Mouse (Mus musculus): Measurements from ENCODE around the gene Tbc1d32. TPM values are rescaled to one million over a fixed set of nuclear protein-coding genes. Genes with fewer than 3 reads are reported as not detected.

The Tbc1d32 gene
- polyA plus RNA-seq (2012; rRNA removed) (0.21 and 0.27 TPM in 2 replicates), polyA plus RNA-seq (2014; fragmentation: Nextera tagmentation; extraction: Ambion mirVana) (0.39 and 0.46 TPM in 2 replicates)

DNA sequence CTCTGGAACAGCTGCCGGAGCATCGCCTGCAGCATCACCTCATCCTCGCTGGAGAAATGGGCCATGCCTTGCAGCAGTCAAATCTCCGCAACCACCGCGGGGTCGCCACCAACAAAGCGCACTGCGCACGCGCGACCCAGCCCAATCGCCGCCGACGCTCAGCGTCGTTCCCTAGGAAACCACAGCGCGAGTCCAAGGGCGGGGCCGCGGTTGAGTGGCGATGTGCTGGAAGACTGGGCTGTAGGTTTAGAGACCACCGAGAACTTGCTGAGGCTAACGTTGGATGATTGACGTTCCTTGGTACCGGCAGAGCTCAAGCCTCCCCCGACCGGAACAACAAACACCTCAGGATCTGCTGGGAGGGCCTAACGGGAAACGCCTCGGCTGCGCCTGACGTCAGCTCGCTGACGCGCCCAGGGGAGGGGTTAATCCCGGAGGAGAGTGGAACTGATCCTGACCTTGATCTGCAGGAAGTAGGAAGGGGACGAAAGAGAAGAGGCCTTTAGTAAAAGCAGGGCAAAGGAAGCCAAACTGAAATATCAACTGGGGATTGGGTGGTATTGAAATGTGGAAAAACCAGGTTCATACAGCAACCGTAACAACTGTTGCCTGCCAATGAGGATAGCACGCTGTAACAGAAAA lies at the start of gene Tbc1d32:
Gene Tbc1d32, minus strand, starts transcription at position 122 of the 642 bp plus-strand sequence.
- Histone ChIP-seq H3K36me3 (replicated peaks; ENCODE audit: control insufficient read depth, insufficient read depth, low read depth) (no peaks in the 10 kb centered on the region), H3K4me3 (ENCODE audit: insufficient read depth in 1 of 2, low read depth in 2 of 2, low read length in 2 of 2) (peak within 1 kb of the TSS; percentile 62 to 91), H3K4me1 (replicated peaks; ENCODE audit: control insufficient read depth in 2 of 2, insufficient read depth in 2 of 2, low read length in 1 of 2) (peaks cover 0 to 6% of the 10 kb centered on the region in 2 experiments; a peak in 2 of 4 replicates), H3K4me2 (ENCODE audit: low read depth) (peak within 1 kb of the TSS; percentile 74), H3K27ac (no peak within 1 kb of the TSS), H3K9ac (replicated peaks) (peak within 1 kb of the TSS; percentile 45), H3K27me3 (ENCODE audit: control insufficient read depth, insufficient read depth, low read length) (no peaks in the 10 kb centered on the region), H3K9me3 (ENCODE audit: control insufficient read depth, low read length) (no peaks in the 10 kb centered on the region)
- TF ChIP-seq EP300 (IDR thresholded peaks at IDR 0.05; ENCODE audit: low read depth) (no peak), CTCF (IDR thresholded peaks at IDR 0.05; ENCODE audit: low read depth) (no peak)
- 3% methylated on average over 42 of the region's 42 CpGs for WGBS (ENCODE audit: insufficient replicate concordance)
- peak; percentile 60 to 62 (median 60) for DNase-seq (ENCODE audit: low read depth in 3 of 3, low spot score in 3 of 3)
- peak; percentile 97 for ATAC-seq (ENCODE audit: insufficient read depth)

DNA sequence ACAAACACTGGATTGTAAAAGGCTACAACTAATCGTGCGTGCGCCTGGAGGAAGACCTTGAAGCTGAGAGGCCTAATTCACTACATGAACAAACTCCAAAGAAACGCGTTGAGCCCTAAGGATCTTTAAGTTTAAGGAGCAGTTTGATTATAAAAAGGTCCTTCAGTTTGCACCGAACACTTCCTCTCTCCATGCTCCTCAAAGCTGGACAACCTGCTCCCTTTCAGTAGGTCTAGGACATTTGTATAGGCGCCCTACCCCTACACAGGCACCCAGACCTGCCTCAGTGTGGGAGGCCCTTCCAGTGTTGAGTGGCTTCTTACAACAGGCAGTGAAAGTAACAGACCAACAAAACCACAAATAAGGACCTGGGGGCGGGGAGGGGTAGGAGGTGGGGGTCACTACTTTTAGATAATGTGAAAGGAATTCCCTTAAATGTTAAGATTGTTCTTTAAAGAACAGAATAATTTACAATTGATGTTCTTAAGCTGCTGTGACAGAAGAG lies 666 bp downstream of the Tbc1d32 start:
- Histone ChIP-seq H3K27me3 (ENCODE audit: control insufficient read depth, insufficient read depth, low read length) (no peaks in the 10 kb centered on the region), H3K9me3 (ENCODE audit: control insufficient read depth, low read length) (no peaks in the 10 kb centered on the region), H3K36me3 (replicated peaks; ENCODE audit: control insufficient read depth, insufficient read depth, low read depth) (no peaks in the 10 kb centered on the region), H3K4me1 (replicated peaks; ENCODE audit: control insufficient read depth in 2 of 2, insufficient read depth in 2 of 2, low read length in 1 of 2) (peaks cover 0 to 6% of the 10 kb centered on the region in 2 experiments; a peak in 2 of 4 replicates), H3K9ac (replicated peaks) (no peak overlapping the region), H3K4me2 (ENCODE audit: low read depth) (peak overlapping the region; percentile 74), H3K4me3 (ENCODE audit: insufficient read depth in 1 of 2, low read depth in 2 of 2, low read length in 2 of 2) (peak overlapping the region in 1 of 2 experiments; percentile 62; a peak in 2 of 4 replicates), H3K27ac (no peak overlapping the region)
- TF ChIP-seq EP300 (IDR thresholded peaks at IDR 0.05; ENCODE audit: low read depth) (no peak), CTCF (IDR thresholded peaks at IDR 0.05; ENCODE audit: low read depth) (no peak)
- no peak for DNase-seq (ENCODE audit: low read depth in 3 of 3, low spot score in 3 of 3)
- 65% methylated on average over 8 of the region's 8 CpGs for WGBS (ENCODE audit: insufficient replicate concordance)
- no peak for ATAC-seq (ENCODE audit: insufficient read depth)

DNA sequence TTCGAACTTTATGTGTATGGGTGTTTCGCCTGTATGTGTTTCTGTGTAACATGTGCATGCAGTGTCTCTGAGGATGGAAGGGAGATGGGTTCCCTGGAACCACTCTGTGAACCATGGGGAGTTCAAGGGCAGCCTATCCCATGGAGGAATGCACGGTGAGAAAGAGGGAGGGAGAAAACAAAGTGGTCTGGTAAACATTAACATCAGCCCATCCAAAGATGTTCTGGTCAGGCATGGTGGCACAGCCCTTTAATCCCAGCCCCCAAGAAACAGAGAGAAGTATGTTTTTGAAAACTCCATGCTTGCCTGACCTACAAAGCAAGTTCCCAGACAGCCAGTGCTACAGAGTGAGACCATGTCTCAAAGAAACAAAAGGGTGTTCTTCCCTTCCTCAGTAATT lies 12.7 kb downstream of the Tbc1d32 start:
- no peak for ATAC-seq (ENCODE audit: insufficient read depth)
- Histone ChIP-seq H3K4me3 (ENCODE audit: insufficient read depth in 1 of 2, low read depth in 2 of 2, low read length in 2 of 2) (no peak overlapping the region), H3K4me1 (replicated peaks; ENCODE audit: control insufficient read depth in 2 of 2, insufficient read depth in 2 of 2, low read length in 1 of 2) (no peaks in the 10 kb centered on the region), H3K27me3 (ENCODE audit: control insufficient read depth, insufficient read depth, low read length) (no peaks in the 10 kb centered on the region), H3K4me2 (ENCODE audit: low read depth) (no peak overlapping the region), H3K27ac (no peak overlapping the region), H3K36me3 (replicated peaks; ENCODE audit: control insufficient read depth, insufficient read depth, low read depth) (no peaks in the 10 kb centered on the region), H3K9me3 (ENCODE audit: control insufficient read depth, low read length) (no peaks in the 10 kb centered on the region), H3K9ac (replicated peaks) (no peak overlapping the region)
- no peak for TF ChIP-seq EP300 (IDR thresholded peaks at IDR 0.05; ENCODE audit: low read depth)
- TF ChIP-seq CTCF (IDR thresholded peaks at IDR 0.05; ENCODE audit: low read depth) = no peak
- DNase-seq (ENCODE audit: low read depth in 3 of 3, low spot score in 3 of 3) = no peak
- 54% methylated on average over 3 of the region's 3 CpGs for WGBS (ENCODE audit: insufficient replicate concordance)

DNA sequence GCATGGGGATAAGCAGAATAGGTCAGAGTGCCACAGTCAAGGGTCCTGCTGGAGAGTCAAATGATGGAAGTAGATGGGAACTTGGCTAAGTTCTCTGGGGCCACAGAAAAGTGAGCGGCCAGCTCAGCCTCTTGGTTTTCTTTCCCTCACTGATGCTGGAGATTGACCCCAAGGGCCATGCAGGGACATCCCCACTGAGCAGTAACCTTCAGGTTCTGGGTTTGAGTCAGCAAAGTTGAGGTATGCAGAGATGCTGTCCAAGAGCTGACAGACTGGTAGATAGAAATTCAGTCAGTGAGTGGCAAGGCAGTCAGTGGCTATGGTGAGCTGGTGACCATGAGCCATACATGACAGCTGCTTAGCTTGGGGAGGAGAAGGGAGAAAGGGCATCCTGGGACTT lies 18.1 kb downstream of the Tbc1d32 start:
- Histone ChIP-seq H3K9ac (replicated peaks) (no peak overlapping the region), H3K36me3 (replicated peaks; ENCODE audit: control insufficient read depth, insufficient read depth, low read depth) (no peaks in the 10 kb centered on the region), H3K4me3 (ENCODE audit: insufficient read depth in 1 of 2, low read depth in 2 of 2, low read length in 2 of 2) (no peak overlapping the region), H3K9me3 (ENCODE audit: control insufficient read depth, low read length) (no peaks in the 10 kb centered on the region), H3K4me2 (ENCODE audit: low read depth) (no peak overlapping the region), H3K4me1 (replicated peaks; ENCODE audit: control insufficient read depth in 2 of 2, insufficient read depth in 2 of 2, low read length in 1 of 2) (no peaks in the 10 kb centered on the region), H3K27ac (no peak overlapping the region), H3K27me3 (ENCODE audit: control insufficient read depth, insufficient read depth, low read length) (no peaks in the 10 kb centered on the region)
- TF ChIP-seq CTCF (IDR thresholded peaks at IDR 0.05; ENCODE audit: low read depth) = no peak
- DNase-seq (ENCODE audit: low read depth in 3 of 3, low spot score in 3 of 3) = no peak
- 75% methylated on average over 1 of the region's 1 CpGs for WGBS (ENCODE audit: insufficient replicate concordance)
- ATAC-seq (ENCODE audit: insufficient read depth) = no peak

DNA sequence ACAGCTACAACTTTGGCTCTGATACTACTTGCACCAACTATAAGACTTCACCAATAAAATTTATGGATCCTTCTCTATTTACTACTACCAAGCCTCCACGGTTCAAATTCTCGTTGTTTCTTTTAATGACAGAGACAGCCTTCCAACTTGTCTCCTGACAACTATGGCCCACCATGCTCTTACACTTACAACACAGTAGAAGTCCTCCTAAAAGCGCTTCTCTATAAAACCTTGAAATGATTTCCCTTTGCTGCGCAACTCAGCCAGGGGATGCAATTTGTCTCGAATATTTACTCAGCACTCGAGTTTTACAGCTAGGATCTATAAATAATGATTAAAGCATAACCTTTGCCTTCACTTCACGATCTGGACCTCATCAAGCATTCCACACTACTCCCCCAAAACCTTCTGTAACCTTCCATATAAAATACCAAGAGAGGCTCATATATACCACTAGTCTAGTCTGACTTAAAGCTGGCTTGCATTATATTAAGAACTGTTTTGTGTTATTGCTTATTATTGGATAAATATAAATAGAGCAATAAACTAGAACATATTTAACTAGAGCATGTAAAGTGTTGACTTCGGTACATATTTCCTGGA lies 21.6 kb downstream of the Tbc1d32 start:
- ATAC-seq (ENCODE audit: insufficient read depth) (no peak), DNase-seq (ENCODE audit: low read depth in 3 of 3, low spot score in 3 of 3) (no peak)
- 64% methylated on average over 8 of the region's 8 CpGs for WGBS (ENCODE audit: insufficient replicate concordance)
- Histone ChIP-seq H3K27ac (no peak overlapping the region), H3K27me3 (ENCODE audit: control insufficient read depth, insufficient read depth, low read length) (no peaks in the 10 kb centered on the region), H3K4me2 (ENCODE audit: low read depth) (no peak overlapping the region), H3K4me1 (replicated peaks; ENCODE audit: control insufficient read depth in 2 of 2, insufficient read depth in 2 of 2, low read length in 1 of 2) (no peaks in the 10 kb centered on the region), H3K9me3 (ENCODE audit: control insufficient read depth, low read length) (no peaks in the 10 kb centered on the region), H3K9ac (replicated peaks) (no peak overlapping the region), H3K36me3 (replicated peaks; ENCODE audit: control insufficient read depth, insufficient read depth, low read depth) (no peaks in the 10 kb centered on the region), H3K4me3 (ENCODE audit: insufficient read depth in 1 of 2, low read depth in 2 of 2, low read length in 2 of 2) (no peak overlapping the region)
- TF ChIP-seq EP300 (IDR thresholded peaks at IDR 0.05; ENCODE audit: low read depth) = no peak
- TF ChIP-seq CTCF (IDR thresholded peaks at IDR 0.05; ENCODE audit: low read depth) = no peak
